Comparison of ENCODE assay signal across 9 mouse cellular contexts in the genomic region with DNA sequence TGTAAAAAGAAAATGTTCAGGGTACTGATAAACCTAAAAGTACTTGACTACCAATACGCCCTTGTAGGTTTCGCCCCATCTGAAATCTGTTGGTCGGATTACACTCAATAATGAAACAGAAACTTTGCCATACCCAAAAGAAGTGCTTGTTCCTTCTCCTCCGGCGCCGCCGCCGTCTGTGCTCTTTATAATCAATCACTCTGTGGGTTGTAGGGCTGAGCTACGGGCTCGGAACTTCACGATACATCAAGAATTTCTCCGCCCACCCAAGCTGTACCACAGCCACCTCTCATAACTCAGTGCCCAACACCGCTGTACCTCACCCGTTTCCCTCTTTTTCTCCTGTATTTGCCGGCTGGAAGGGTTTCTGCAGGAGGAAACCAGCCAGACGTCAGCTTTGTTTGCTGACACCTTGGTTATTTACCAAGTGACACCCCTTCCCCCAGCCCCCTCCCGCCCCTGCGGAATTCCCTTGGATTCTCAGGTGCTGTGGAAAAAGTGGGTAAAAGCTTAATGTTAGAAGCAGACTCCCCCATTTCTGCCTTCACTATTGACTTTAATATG. TPM values are rescaled to one million over a fixed set of nuclear protein-coding genes. Genes with fewer than 3 reads are reported as not detected.
DNase-seq lines count a peak whose midpoint lies in the region; ATAC-seq lines count a peak whose summit lies in the region.
"Had no signal": no experiment of that assay in that cellular context is flagged by ENCODE, and none has a peak within 500 bp of the region (broad histone marks: within the 10 kb centered on the region; RNA-seq: fewer than 3 reads in every experiment).

No protein-coding gene starts in this region.

- peak overlapping the region; percentile 47 for H3K4me3 ChIP-seq in liver, embryonic 16.5 days (ENCODE audit: low read depth, low read length)

- H3K4me2 ChIP-seq in liver, embryonic 16.5 days (ENCODE audit: low read depth, low read length) = peak overlapping the region; percentile 53

- 6% methylated on average over 18 of the region's 18 CpGs for WGBS in liver, embryonic 16.5 days (ENCODE audit: insufficient replicate concordance)

- no peaks in the 10 kb centered on the region for H3K36me3 ChIP-seq in liver, embryonic 16.5 days (ENCODE audit: control insufficient read depth, insufficient read depth)

- H3K27me3 ChIP-seq in liver, embryonic 16.5 days (ENCODE audit: control insufficient read depth, insufficient read depth, low read depth, low read length) = 0 out of 2 replicates have a peak, but pooled peaks cover 3% of the 10 kb centered on the region

- H3K9ac ChIP-seq in liver, embryonic 16.5 days (ENCODE audit: low read depth, low read length) = no peak overlapping the region

- H3K27ac ChIP-seq in liver, embryonic 16.5 days (ENCODE audit: low read length) = no peak overlapping the region

- DNase-seq in adrenal gland, postnatal 10 days = peak; percentile 13
- DNase-seq in adrenal gland, adult 8-10 months = no peak
- DNase-seq in CD4-positive, CD25-positive, alpha-beta regulatory T cell, adult 2 months (ENCODE audit: low read depth, low spot score) = peak; percentile 23
- peak; percentile 42 for DNase-seq in forelimb bud, embryonic 11.5 days (ENCODE audit: low read depth, low spot score)
- peak; percentile 37 for DNase-seq in yolk sac, embryonic 10.5 days (ENCODE audit: low spot score)
- no peak for DNase-seq in left cerebral cortex, postnatal 25 days (ENCODE audit: low spot score in 2 of 2)
- no peak for DNase-seq in right cerebral cortex, adult 18-20 months

- no peak for ATAC-seq in liver, embryonic 16.5 days (ENCODE audit: low read depth)

- intact Hi-C loops in left cerebral cortex, postnatal 25 days (cut with DNase I) = loop anchor here (2.0 to 10.0 kb wide), 3 partner anchors 13 to 203 kb away; no protein-coding TSS in a partner anchor

- H3K4me1 ChIP-seq in liver, embryonic 16.5 days (ENCODE audit: control insufficient read depth, low read depth, low read length) = peaks cover 2% of the 10 kb centered on the region; the same call in 1 of the 2 replicates

- H3K9me3 ChIP-seq in liver, embryonic 16.5 days (replicated peaks; ENCODE audit: control insufficient read depth, low read length) = no peaks in the 10 kb centered on the region

RNA-seq across cellular contexts. Expression of a gene that starts 10.4 kb away (rescaled TPM):
- under 1 TPM; 0.09 to 0.70 TPM for total RNA-seq in adrenal gland, postnatal 10 days (2021)
- total RNA-seq in adrenal gland, adult 8-10 months (2022) = not detected
- not detected in 2 replicates for polyA plus RNA-seq in liver, embryonic 16.5 days (2015; fragmentation: Nextera tagmentation; extraction: Ambion mirVana)
- total RNA-seq in left cerebral cortex, postnatal 25 days (2021) = 10 to 100 TPM; 34.3 to 41.5 TPM
- polyA plus RNA-seq: gonadal fat pad, adult 2 months had no signal

RNA-seq across cellular contexts. Expression of a gene that starts 20.3 kb away (rescaled TPM):
- 10 to 100 TPM; 31.4 to 32.1 TPM for total RNA-seq in adrenal gland, postnatal 10 days (2021)
- 10 to 100 TPM; 33.0 to 36.6 (median 35.7) TPM for total RNA-seq in adrenal gland, adult 8-10 months (2022)
- polyA plus RNA-seq in liver, embryonic 16.5 days (2015; fragmentation: Nextera tagmentation; extraction: Ambion mirVana) = 30.0 and 36.6 TPM in 2 replicates
- 10 to 100 TPM; 38.7 to 44.6 TPM for total RNA-seq in left cerebral cortex, postnatal 25 days (2021)

RNA-seq across cellular contexts. Expression of a gene that starts 39.9 kb away (rescaled TPM):
- total RNA-seq in adrenal gland, postnatal 10 days (2021) = 10 to 100 TPM; 30.3 to 33.2 TPM
- total RNA-seq in adrenal gland, adult 8-10 months (2022) = 1 to 10 TPM; 1.4 to 3.7 (median 2.1) TPM
- 220 and 228 TPM in 2 replicates for polyA plus RNA-seq in liver, embryonic 16.5 days (2015; fragmentation: Nextera tagmentation; extraction: Ambion mirVana)
- total RNA-seq in left cerebral cortex, postnatal 25 days (2021) = 1 to 10 TPM; 1.4 to 1.7 TPM

RNA-seq across cellular contexts. Expression of a gene that starts 56.3 kb away (rescaled TPM):
- total RNA-seq in adrenal gland, postnatal 10 days (2021) = 1 to 10 TPM; 2.6 to 2.7 TPM
- 1 to 10 TPM in 2 of 4 experiments, under 1 TPM in 2; 0.52 to 1.8 (median 0.86) TPM for total RNA-seq in adrenal gland, adult 8-10 months (2022)
- 0.96 and 1.1 TPM in 2 replicates for polyA plus RNA-seq in liver, embryonic 16.5 days (2015; fragmentation: Nextera tagmentation; extraction: Ambion mirVana)
- not detected for total RNA-seq in left cerebral cortex, postnatal 25 days (2021)

RNA-seq across cellular contexts. Expression of a gene that starts 56.4 kb away (rescaled TPM):
- total RNA-seq in adrenal gland, postnatal 10 days (2021) = 100 to 1,000 TPM; 410 to 415 TPM
- total RNA-seq in adrenal gland, adult 8-10 months (2022) = 100 to 1,000 TPM; 433 to 500 (median 466) TPM
- polyA plus RNA-seq in liver, embryonic 16.5 days (2015; fragmentation: Nextera tagmentation; extraction: Ambion mirVana) = 80.2 and 80.3 TPM in 2 replicates
- total RNA-seq in left cerebral cortex, postnatal 25 days (2021) = 10 to 100 TPM; 59.6 to 78.3 TPM

Comparison
In these comparisons a context has a peak if more than half of its experiments do, and no peak if none do; other contexts are left out.
1. DNase-seq: peak in adrenal gland, postnatal 10 days (single experiment), CD4-positive, CD25-positive, alpha-beta regulatory T cell, adult 2 months (single experiment), forelimb bud, embryonic 11.5 days (single experiment) and yolk sac, embryonic 10.5 days (single experiment); none in adrenal gland, adult 8-10 months (single experiment), left cerebral cortex, postnatal 25 days (0 of 2) and right cerebral cortex, adult 18-20 months (single experiment).
2. RNA of a gene that starts 39.9 kb away (total RNA-seq): 30.3 to 33.2 TPM in adrenal gland, postnatal 10 days; 1.4 to 3.7 TPM in adrenal gland, adult 8-10 months and 1.4 to 1.7 TPM in left cerebral cortex, postnatal 25 days; every median in the first group is over 4 times any median in the second.
3. RNA of a gene that starts 10.4 kb away (total RNA-seq): 34.3 to 41.5 TPM in left cerebral cortex, postnatal 25 days; 0.09 to 0.70 TPM in adrenal gland, postnatal 10 days and not detected in adrenal gland, adult 8-10 months; every median in the first group is over 10 times any median in the second.